Mouse (Mus musculus) heart, embryonic 12.5 days (tissue): ENCODE results near the gene Pcdh15. TPM values are rescaled to one million over a fixed set of nuclear protein-coding genes. Genes with fewer than 3 reads are reported as not detected.

ENCODE experiments used
- ATAC-seq: fragments of 200-750 bp; cut with Nextera tagmentation; 2 replicates; pipeline ENCODE4 v1.8.0; 2017; ENCODE audit warnings: moderate TSS enrichment, moderate library complexity; ENCODE audit not compliant: insufficient number of reproducible peaks, low FRiP score
- H3K27ac ChIP-seq: fragments of 300-500 bp; sonication (generic); 2 replicates; pipeline ENCODE4 v1.5.1; 2016; ENCODE audit warnings: mild to moderate bottlenecking, moderate library complexity; ENCODE audit not compliant: poor library complexity, severe bottlenecking
- H3K27me3 ChIP-seq: fragments of 300-500 bp; sonication (generic); replicated peaks from 2 replicates; pipeline ENCODE4 v1.6.1; 2016; ENCODE audit warnings: mild to moderate bottlenecking, moderate library complexity
- H3K36me3 ChIP-seq: fragments of 300-500 bp; sonication (generic); 2 replicates; pipeline ENCODE4 v1.6.1; 2016; ENCODE audit warnings: mild to moderate bottlenecking, moderate library complexity
- H3K4me1 ChIP-seq: fragments of 300-500 bp; sonication (generic); replicated peaks from 2 replicates; pipeline ENCODE4 v1.6.1; 2016; ENCODE audit warnings: mild to moderate bottlenecking
- H3K4me2 ChIP-seq: fragments of 300-500 bp; sonication (generic); 2 replicates; pipeline ENCODE4 v1.6.1; 2016; ENCODE audit warnings: mild to moderate bottlenecking, moderate library complexity
- H3K4me3 ChIP-seq: fragments of 300-500 bp; sonication (generic); 2 replicates; pipeline ENCODE4 v1.5.1; 2016; ENCODE audit warnings: mild to moderate bottlenecking
- H3K9ac ChIP-seq: fragments of 300-500 bp; sonication (generic); 2 replicates; pipeline ENCODE4 v1.6.1; 2016; ENCODE audit warnings: mild to moderate bottlenecking, moderate library complexity
- H3K9me3 ChIP-seq: fragments of 300-500 bp; sonication (generic); replicated peaks from 2 replicates; pipeline ENCODE4 v1.6.1; 2016; ENCODE audit warnings: mild to moderate bottlenecking, moderate library complexity
- WGBS: fragments of 180-500 bp; shearing (Covaris S2); methylation state at CpG from one replicate; pipeline ENCODE4 v1.1.7; 2016; 5-methylcytosine and 5-hydroxymethylcytosine counted together
- polyA plus RNA-seq: library from polyadenylated mRNA; unstranded; fragments of >200 nt; fragmentation: Nextera tagmentation; extraction: Ambion mirVana; gene quantifications from 2 replicates; pipeline ENCODE4 v1.2.1, GENCODE M21; 2016

The Pcdh15 gene
- polyA plus RNA-seq, 1 experiment from 2014 or later = 0.47 TPM

- Histone ChIP-seq H3K9me3 (no peaks in the 10 kb centered on the region), H3K4me2 (no peak overlapping the region), H3K4me3 (no peak overlapping the region), H3K27ac (no peak overlapping the region), H3K9ac (no peak overlapping the region), H3K4me1 (no peaks in the 10 kb centered on the region), H3K27me3 (no peaks in the 10 kb centered on the region), H3K36me3 (no peaks in the 10 kb centered on the region)
- 77% methylated on average over 3 of the region's 3 CpGs for WGBS
- no peak for ATAC-seq
These were observed 1031.7 kb downstream of the Pcdh15 start for GRCm38 (mm10) chr10:74130805-74131204.

GRCm38 (mm10) chr10:74147966-74148365, 1048.8 kb downstream of the Pcdh15 start:
- Histone ChIP-seq H3K9ac (no peak overlapping the region), H3K27me3 (no peaks in the 10 kb centered on the region), H3K4me2 (no peak overlapping the region), H3K4me3 (no peak overlapping the region), H3K36me3 (no peaks in the 10 kb centered on the region), H3K9me3 (no peaks in the 10 kb centered on the region), H3K27ac (no peak overlapping the region), H3K4me1 (no peaks in the 10 kb centered on the region)
- no peak for ATAC-seq

GRCm38 (mm10) chr10:74181921-74182320, 1082.8 kb downstream of the Pcdh15 start:
- 66% methylated on average over 3 of the region's 3 CpGs for WGBS
- no peak overlapping the region for H3K4me2 ChIP-seq
- ATAC-seq = no peak

GRCm38 (mm10) chr10:74203650-74204049, 1104.5 kb downstream of the Pcdh15 start:
- Histone ChIP-seq H3K36me3 (no peaks in the 10 kb centered on the region), H3K9ac (no peak overlapping the region), H3K27ac (no peak overlapping the region), H3K4me2 (no peak overlapping the region), H3K4me1 (no peaks in the 10 kb centered on the region), H3K27me3 (no peaks in the 10 kb centered on the region), H3K4me3 (no peak overlapping the region), H3K9me3 (no peaks in the 10 kb centered on the region)
- no peak for ATAC-seq

More at GRCm38 (mm10) chr10:74181921-74182320, 1082.8 kb downstream of the Pcdh15 start:
- H3K36me3 ChIP-seq = no peaks in the 10 kb centered on the region
- H3K27ac ChIP-seq = no peak overlapping the region
- no peak overlapping the region for H3K4me3 ChIP-seq
- H3K27me3 ChIP-seq = no peaks in the 10 kb centered on the region
- H3K9ac ChIP-seq = no peak overlapping the region
- no peaks in the 10 kb centered on the region for H3K4me1 ChIP-seq
- no peaks in the 10 kb centered on the region for H3K9me3 ChIP-seq

GRCm38 (mm10) chr10:74217268-74217667, 1118.1 kb downstream of the Pcdh15 start:
- H3K9ac ChIP-seq = no peak overlapping the region
- H3K36me3 ChIP-seq = no peaks in the 10 kb centered on the region
- H3K4me3 ChIP-seq = no peak overlapping the region
- no peak for ATAC-seq
- no peaks in the 10 kb centered on the region for H3K9me3 ChIP-seq
- WGBS = 16% methylated on average over 1 of the region's 1 CpGs
- no peaks in the 10 kb centered on the region for H3K27me3 ChIP-seq
- H3K27ac ChIP-seq = no peak overlapping the region
- H3K4me2 ChIP-seq = no peak overlapping the region
- H3K4me1 ChIP-seq = 0 out of 2 replicates have a peak, but pooled peaks cover 5% of the 10 kb centered on the region

GRCm38 (mm10) chr10:74220439-74220838, 1121.3 kb downstream of the Pcdh15 start:
- Histone ChIP-seq H3K27ac (no peak overlapping the region), H3K4me1 (0 out of 2 replicates have a peak, but pooled peaks cover 5% of the 10 kb centered on the region), H3K9me3 (no peaks in the 10 kb centered on the region), H3K9ac (no peak overlapping the region), H3K4me2 (no peak overlapping the region), H3K36me3 (no peaks in the 10 kb centered on the region), H3K4me3 (no peak overlapping the region), H3K27me3 (no peaks in the 10 kb centered on the region)
- 43% methylated on average over 2 of the region's 2 CpGs for WGBS
- no peak; the same call in 1 of the 2 replicates for ATAC-seq

GRCm38 (mm10) chr10:74257716-74258446, 1158.7 kb downstream of the Pcdh15 start:
- Histone ChIP-seq H3K27ac (no peak overlapping the region), H3K9me3 (no peaks in the 10 kb centered on the region), H3K4me2 (no peak overlapping the region), H3K27me3 (no peaks in the 10 kb centered on the region), H3K36me3 (no peaks in the 10 kb centered on the region), H3K9ac (no peak overlapping the region), H3K4me3 (no peak overlapping the region), H3K4me1 (no peaks in the 10 kb centered on the region)
- 81% methylated on average over 15 of the region's 15 CpGs for WGBS
- no peak for ATAC-seq

GRCm38 (mm10) chr10:74258639-74259038, 1159.5 kb downstream of the Pcdh15 start:
- no peaks in the 10 kb centered on the region for H3K9me3 ChIP-seq
- H3K9ac ChIP-seq = no peak overlapping the region
- no peak overlapping the region for H3K4me3 ChIP-seq
- H3K27ac ChIP-seq = no peak overlapping the region
- H3K27me3 ChIP-seq = no peaks in the 10 kb centered on the region
- H3K4me1 ChIP-seq = no peaks in the 10 kb centered on the region
- H3K36me3 ChIP-seq = no peaks in the 10 kb centered on the region
- H3K4me2 ChIP-seq = no peak overlapping the region
- ATAC-seq = no peak

GRCm38 (mm10) chr10:74269637-74270269, 1170.6 kb downstream of the Pcdh15 start:
- Histone ChIP-seq H3K4me1 (no peaks in the 10 kb centered on the region), H3K4me2 (no peak overlapping the region), H3K9ac (no peak overlapping the region), H3K4me3 (no peak overlapping the region), H3K27me3 (no peaks in the 10 kb centered on the region), H3K36me3 (no peaks in the 10 kb centered on the region), H3K27ac (no peak overlapping the region), H3K9me3 (no peaks in the 10 kb centered on the region)
- no peak for ATAC-seq
- WGBS = 57% methylated on average over 6 of the region's 6 CpGs

GRCm38 (mm10) chr10:74270894-74271293, 1171.8 kb downstream of the Pcdh15 start:
- Histone ChIP-seq H3K9me3 (no peaks in the 10 kb centered on the region), H3K4me3 (no peak overlapping the region), H3K4me2 (no peak overlapping the region), H3K36me3 (no peaks in the 10 kb centered on the region), H3K4me1 (no peaks in the 10 kb centered on the region), H3K27ac (no peak overlapping the region), H3K27me3 (no peaks in the 10 kb centered on the region), H3K9ac (no peak overlapping the region)
- WGBS = 57% methylated on average over 5 of the region's 5 CpGs
- no peak for ATAC-seq

GRCm38 (mm10) chr10:74304120-74304519, 1205.0 kb downstream of the Pcdh15 start:
- Histone ChIP-seq H3K27ac (no peak overlapping the region), H3K27me3 (no peaks in the 10 kb centered on the region), H3K4me1 (no peaks in the 10 kb centered on the region), H3K9ac (no peak overlapping the region), H3K9me3 (no peaks in the 10 kb centered on the region), H3K4me2 (no peak overlapping the region), H3K4me3 (no peak overlapping the region), H3K36me3 (no peaks in the 10 kb centered on the region)
- ATAC-seq = no peak
- 78% methylated on average over 2 of the region's 2 CpGs for WGBS
